In genomic region chr3:75942303-75943060, GRCm38 (mm10) we compare ENCODE assay signal across 9 mouse cellular contexts. TPM values are rescaled to one million over a fixed set of nuclear protein-coding genes. Genes with fewer than 3 reads are reported as not detected.
DNase-seq lines count a peak whose midpoint lies in the region; ATAC-seq lines count a peak whose summit lies in the region.
"Had no signal": no experiment of that assay in that cellular context is flagged by ENCODE, and none has a peak within 500 bp of the region (broad histone marks: within the 10 kb centered on the region; RNA-seq: fewer than 3 reads in every experiment).

No protein-coding gene starts in this region.

- DNase-seq in heart, embryonic 10.5 days (ENCODE audit: low spot score): no peak
- DNase-seq in neural tube, embryonic 10.5 days (ENCODE audit: extremely low spot score, low spot score): no peak
- DNase-seq in left cerebral cortex, postnatal 10 days (ENCODE audit: extremely low spot score in 1 of 2, low spot score in 2 of 2): peak; percentile 20 to 43
- DNase-seq in spleen, postnatal 10 days (ENCODE audit: low spot score in 2 of 2): no peak
- no peak for DNase-seq in frontal cortex, postnatal 10 days (ENCODE audit: low spot score in 2 of 2)

- H3K9me3 ChIP-seq in heart, embryonic 11.5 days (replicated peaks; ENCODE audit: control insufficient read depth, low read length): no peaks in the 10 kb centered on the region
- no peaks in the 10 kb centered on the region for H3K9me3 ChIP-seq in heart, embryonic 10.5 days
- H3K9me3 ChIP-seq in neural tube, embryonic 14.5 days (ENCODE audit: control insufficient read depth, low read length): no peaks in the 10 kb centered on the region
- H3K9me3 ChIP-seq in stomach, embryonic 15.5 days: no peaks in the 10 kb centered on the region

- peaks cover 2% of the 10 kb centered on the region; the same call in 1 of the 2 replicates for H3K36me3 ChIP-seq in heart, embryonic 11.5 days (ENCODE audit: control insufficient read depth, insufficient read depth, low read length)
- peaks cover 10% of the 10 kb centered on the region for H3K36me3 ChIP-seq in heart, embryonic 10.5 days
- H3K36me3 ChIP-seq in neural tube, embryonic 14.5 days (ENCODE audit: control insufficient read depth, insufficient read depth, low read length): no peaks in the 10 kb centered on the region
- H3K36me3 ChIP-seq in stomach, embryonic 15.5 days: no peaks in the 10 kb centered on the region

- H3K27me3 ChIP-seq in heart, embryonic 11.5 days (ENCODE audit: control insufficient read depth, insufficient read depth, low read length): no peaks in the 10 kb centered on the region
- no peaks in the 10 kb centered on the region for H3K27me3 ChIP-seq in heart, embryonic 10.5 days (ENCODE audit: insufficient read depth, poor library complexity, severe bottlenecking)
- no peaks in the 10 kb centered on the region for H3K27me3 ChIP-seq in neural tube, embryonic 14.5 days (ENCODE audit: control insufficient read depth, insufficient read depth, low read length)
- no peaks in the 10 kb centered on the region for H3K27me3 ChIP-seq in stomach, embryonic 15.5 days (replicated peaks)

- 59% methylated on average over 12 of the region's 12 CpGs for WGBS in heart, embryonic 11.5 days (ENCODE audit: insufficient replicate concordance)
- 73% methylated on average over 12 of the region's 12 CpGs for WGBS in heart, embryonic 10.5 days
- WGBS in neural tube, embryonic 14.5 days: 70% methylated on average over 12 of the region's 12 CpGs
- 36% methylated on average over 12 of the region's 12 CpGs for WGBS in stomach, embryonic 15.5 days

- no peak overlapping the region for H3K4me3 ChIP-seq in heart, embryonic 11.5 days (ENCODE audit: low read depth, low read length)
- no peak overlapping the region for H3K4me3 ChIP-seq in heart, embryonic 10.5 days
- H3K4me3 ChIP-seq in neural tube, embryonic 14.5 days (ENCODE audit: low read depth, low read length): no peak overlapping the region
- no peak overlapping the region for H3K4me3 ChIP-seq in stomach, embryonic 15.5 days (replicated peaks)
- H3K4me3 ChIP-seq: erythroblast, embryonic 14.5 days had no signal

- 0 out of 2 replicates have a peak, but pooled peaks have one; percentile 14 for ATAC-seq in heart, embryonic 11.5 days (replicated peaks; ENCODE audit: insufficient number of reproducible peaks, low FRiP score, low TSS enrichment)
- peak; percentile 51; the same call in 1 of the 2 replicates for ATAC-seq in neural tube, embryonic 14.5 days (ENCODE audit: low read depth)
- ATAC-seq in stomach, embryonic 15.5 days (ENCODE audit: insufficient read depth, low FRiP score, low read depth): peak; percentile 56; the same call in 1 of the 2 replicates

- no peak overlapping the region for H3K4me2 ChIP-seq in heart, embryonic 11.5 days
- no peak overlapping the region for H3K4me2 ChIP-seq in neural tube, embryonic 14.5 days (ENCODE audit: low read depth, low read length)
- H3K4me2 ChIP-seq in stomach, embryonic 15.5 days: no peak overlapping the region

- intact Hi-C loops in left cerebral cortex, postnatal 10 days (cut with DNase I): no loop called here

- 0 out of 2 replicates have a peak overlapping the region, but pooled peaks have one; percentile 8 for H3K27ac ChIP-seq in heart, embryonic 11.5 days (ENCODE audit: low read depth, low read length)
- no peak overlapping the region for H3K27ac ChIP-seq in heart, embryonic 10.5 days
- peak overlapping the region; percentile 22; the same call in 1 of the 2 replicates for H3K27ac ChIP-seq in neural tube, embryonic 14.5 days (ENCODE audit: low read depth, low read length)
- H3K27ac ChIP-seq in stomach, embryonic 15.5 days: peak overlapping the region; percentile 65

- H3K4me1 ChIP-seq in heart, embryonic 11.5 days (ENCODE audit: control insufficient read depth, insufficient read depth, low read length): peaks cover 12% of the 10 kb centered on the region
- peaks cover 7% of the 10 kb centered on the region for H3K4me1 ChIP-seq in heart, embryonic 10.5 days
- no peaks in the 10 kb centered on the region for H3K4me1 ChIP-seq in neural tube, embryonic 14.5 days (ENCODE audit: control insufficient read depth, insufficient read depth, low read length)
- peaks cover 10% of the 10 kb centered on the region for H3K4me1 ChIP-seq in stomach, embryonic 15.5 days

- H3K9ac ChIP-seq in heart, embryonic 11.5 days (ENCODE audit: low read depth, low read length): no peak overlapping the region
- H3K9ac ChIP-seq in neural tube, embryonic 14.5 days (replicated peaks; ENCODE audit: low read depth, low read length): no peak overlapping the region
- H3K9ac ChIP-seq in stomach, embryonic 15.5 days: no peak overlapping the region

RNA-seq across cellular contexts. Expression of gene Golim4, which starts 14.3 kb away (rescaled TPM):
- polyA plus RNA-seq in heart, embryonic 11.5 days (2014; fragmentation: Nextera tagmentation; extraction: Ambion mirVana): 40.4 and 45.4 TPM in 2 replicates
- 43.3 and 50.2 TPM in 2 replicates for polyA plus RNA-seq in heart, embryonic 10.5 days (2016; fragmentation: Nextera tagmentation; extraction: Ambion mirVana)
- polyA plus RNA-seq in neural tube, embryonic 14.5 days (2014; fragmentation: Nextera tagmentation; extraction: Ambion mirVana): 18.5 and 27.8 TPM in 2 replicates
- total RNA-seq in left cerebral cortex, postnatal 10 days (2021): 10 to 100 TPM; 14.2 to 14.8 TPM
- polyA plus RNA-seq in stomach, embryonic 15.5 days (2015; fragmentation: Nextera tagmentation; extraction: Ambion mirVana): 64.0 and 64.5 TPM in 2 replicates

Comparison
In these comparisons a context has a peak if more than half of its experiments do, and no peak if none do; other contexts are left out.
1. DNase-seq: peak in left cerebral cortex, postnatal 10 days (2 of 2); none in heart, embryonic 10.5 days (single experiment), neural tube, embryonic 10.5 days (single experiment), spleen, postnatal 10 days (0 of 2) and frontal cortex, postnatal 10 days (0 of 2).
2. Peak in every context shown above with its lines, with median percentiles within 50 percentile points of each other: ATAC-seq.